Mouse (Mus musculus) cerebellum, postnatal 4 days (tissue): ENCODE measurements around the gene Lrrc42.

ENCODE experiments used
- DNase-seq, 2 experiments: peaks; one replicate each; pipeline ENCODE4 v3.0.0; 2022; ENCODE audit warnings: low spot score in 2 of 2, mixed read lengths in 1 of 2

Lrrc42 gene

DNA sequence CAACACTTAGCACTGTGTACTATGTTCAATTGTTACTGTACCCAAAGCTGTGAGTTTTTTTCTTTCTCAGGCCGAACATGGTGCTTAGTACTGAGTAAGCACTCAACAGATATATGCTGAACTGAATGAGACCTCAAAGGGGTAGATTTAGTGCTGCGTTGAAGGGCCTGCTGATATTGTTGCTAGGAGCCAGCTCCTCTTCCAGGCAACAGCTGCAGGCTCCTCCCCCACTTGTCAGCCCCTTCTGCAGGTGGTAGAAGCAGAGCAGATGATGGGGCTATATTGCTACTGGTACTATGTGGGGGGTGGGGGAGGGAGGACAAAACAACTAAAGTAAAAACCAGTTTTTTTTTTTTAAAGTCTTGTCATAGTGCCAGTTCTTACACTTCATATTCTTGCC is 3.9 kb downstream of the Lrrc42 start:
- no peak for DNase-seq

GRCm38 (mm10) chr4:107248061-107248460 is 5.3 kb downstream of the Lrrc42 start:
- no peak for DNase-seq

GRCm38 (mm10) chr4:107247110-107247509 is 6.2 kb downstream of the Lrrc42 start:
- DNase-seq = no peak

DNA sequence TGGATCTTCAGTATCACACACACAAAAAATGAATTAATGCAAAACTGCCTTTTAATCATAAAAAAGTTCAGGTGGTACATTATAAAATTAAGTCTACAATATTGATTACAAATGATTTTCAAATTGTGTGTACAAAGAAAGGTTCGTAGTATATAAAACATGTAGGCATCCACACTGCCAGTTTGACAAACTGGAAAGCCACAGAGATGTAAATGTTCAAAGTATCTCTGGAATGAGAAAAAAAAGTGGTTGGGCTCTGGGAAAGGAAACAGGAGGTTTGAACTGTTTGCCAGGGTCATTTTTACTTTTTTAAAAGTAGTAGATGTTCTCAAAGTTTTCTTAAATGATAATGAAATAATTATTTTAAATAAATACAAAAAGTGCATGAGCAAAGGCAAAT is 7.3 kb downstream of the Lrrc42 start:
- DNase-seq = no peak

GRCm38 (mm10) chr4:107245368-107245767 is 8.0 kb downstream of the Lrrc42 start:
- DNase-seq = no peak

GRCm38 (mm10) chr4:107243365-107244333 is 9.7 kb downstream of the Lrrc42 start:
- DNase-seq = no peak

DNA sequence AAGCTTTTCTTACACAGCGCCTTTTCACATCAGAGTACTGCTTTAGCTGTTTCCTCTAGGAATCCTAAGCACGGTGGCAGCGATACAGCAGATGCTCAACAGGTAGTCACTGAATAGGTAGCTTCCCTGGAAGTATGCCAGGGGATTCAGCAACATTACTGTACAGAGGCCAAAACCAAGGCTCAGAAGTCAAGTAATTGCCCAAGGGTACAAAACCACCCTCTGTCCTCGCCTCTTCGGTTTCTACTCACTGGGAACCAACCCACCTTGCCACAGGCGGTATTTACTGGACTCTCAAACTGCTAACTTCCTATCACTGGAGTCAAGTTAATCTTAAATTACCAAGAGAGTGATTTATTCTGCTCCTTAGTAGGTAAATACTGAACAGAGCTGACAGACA is 13.1 kb downstream of the Lrrc42 start:
- DNase-seq = no peak

- no peak for DNase-seq
Measured at GRCm38 (mm10) chr4:107238253-107238652, 15.1 kb downstream of the Lrrc42 start.

DNA sequence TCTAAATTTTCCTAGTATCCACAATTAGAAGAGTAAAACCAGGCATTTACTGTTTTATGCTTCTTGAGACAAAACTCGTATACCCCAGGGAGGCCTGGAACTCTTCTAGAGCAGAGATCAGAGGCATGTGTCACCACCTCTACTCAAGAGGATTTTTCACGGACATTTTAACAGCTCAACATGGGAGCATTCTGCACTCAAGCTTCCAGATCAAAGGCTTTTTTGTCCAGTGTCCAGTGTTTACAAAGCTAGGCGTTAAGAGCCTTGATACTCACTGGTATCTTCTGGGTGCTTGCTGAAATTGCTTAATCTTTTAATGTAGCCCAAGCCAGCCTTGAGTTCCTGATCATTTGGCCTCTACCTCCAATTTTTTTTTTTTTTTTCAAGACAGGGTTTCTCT is 21.1 kb downstream of the Lrrc42 start:
- no peak for DNase-seq

- DNase-seq = no peak
Measured at GRCm38 (mm10) chr4:107226313-107226712, 27.0 kb downstream of the Lrrc42 start.

DNA sequence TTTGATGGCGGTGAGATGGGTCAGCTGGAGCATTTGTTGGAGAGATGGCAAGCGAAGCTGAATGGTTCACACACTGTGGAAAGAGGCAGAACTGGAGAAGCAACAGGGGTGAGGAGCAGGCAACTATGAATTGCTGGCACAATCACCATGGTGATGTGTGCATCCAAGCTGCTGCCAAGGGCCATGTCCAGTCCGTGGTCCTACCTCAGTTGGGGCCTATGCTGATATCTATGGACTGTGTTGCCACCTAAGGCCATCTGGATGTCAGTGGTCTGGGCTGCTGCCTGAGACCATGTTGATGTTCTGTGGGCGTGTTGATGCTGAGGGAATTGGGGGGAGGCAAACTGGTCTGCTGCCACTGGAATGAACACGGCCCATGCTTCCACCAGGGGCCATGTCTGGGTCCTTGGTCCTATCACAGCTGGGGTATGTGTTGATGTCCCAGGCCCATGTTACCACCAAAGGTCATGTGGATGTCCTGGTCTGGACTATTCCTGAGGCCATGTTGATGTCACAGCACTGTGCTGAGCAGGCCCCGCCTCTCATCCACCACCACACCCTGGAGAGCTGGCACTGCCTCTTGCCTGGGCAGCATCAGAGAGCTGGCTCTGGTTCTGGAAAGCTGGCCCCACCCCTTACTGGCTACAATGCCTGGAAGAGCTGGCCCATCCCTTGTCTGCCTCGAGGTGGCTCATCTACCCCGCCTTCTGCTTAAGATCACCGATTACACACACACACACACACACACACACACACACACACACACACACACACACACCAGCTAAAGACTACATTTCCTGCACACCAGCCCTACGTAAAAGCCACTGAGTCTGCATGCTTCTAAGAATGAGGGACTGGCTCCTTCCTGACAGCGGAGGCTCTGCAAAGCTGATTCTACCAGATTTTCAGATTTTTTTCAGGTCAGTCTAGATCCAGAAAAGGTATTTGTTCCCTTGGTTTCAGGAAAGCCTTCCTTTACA is 29.8 kb downstream of the Lrrc42 start:
- peak in 1 of 2 experiments; percentile 69 for DNase-seq

DNA sequence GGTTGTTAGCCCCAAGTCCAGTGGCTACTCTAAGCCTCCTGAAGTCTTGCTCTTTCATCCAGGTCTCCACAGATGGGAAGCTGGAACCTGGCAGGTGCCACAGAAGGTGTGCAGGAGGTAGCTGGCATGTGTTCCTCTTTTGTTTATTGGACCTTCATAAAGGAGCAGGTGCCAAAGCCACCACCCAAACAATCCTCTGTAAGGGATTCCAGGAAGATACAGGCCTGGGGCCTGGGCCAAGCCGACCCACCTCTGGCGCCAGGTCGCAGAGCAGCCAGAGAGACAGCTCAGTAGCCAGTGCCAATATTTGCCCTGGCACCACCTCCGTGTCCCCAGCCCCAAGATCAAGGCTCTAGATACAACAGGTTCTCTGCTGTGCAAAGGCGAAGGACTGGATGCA is 31.8 kb downstream of the Lrrc42 start:
- no peak for DNase-seq

GRCm38 (mm10) chr4:107217574-107217973 is 35.8 kb downstream of the Lrrc42 start:
- DNase-seq = no peak

DNA sequence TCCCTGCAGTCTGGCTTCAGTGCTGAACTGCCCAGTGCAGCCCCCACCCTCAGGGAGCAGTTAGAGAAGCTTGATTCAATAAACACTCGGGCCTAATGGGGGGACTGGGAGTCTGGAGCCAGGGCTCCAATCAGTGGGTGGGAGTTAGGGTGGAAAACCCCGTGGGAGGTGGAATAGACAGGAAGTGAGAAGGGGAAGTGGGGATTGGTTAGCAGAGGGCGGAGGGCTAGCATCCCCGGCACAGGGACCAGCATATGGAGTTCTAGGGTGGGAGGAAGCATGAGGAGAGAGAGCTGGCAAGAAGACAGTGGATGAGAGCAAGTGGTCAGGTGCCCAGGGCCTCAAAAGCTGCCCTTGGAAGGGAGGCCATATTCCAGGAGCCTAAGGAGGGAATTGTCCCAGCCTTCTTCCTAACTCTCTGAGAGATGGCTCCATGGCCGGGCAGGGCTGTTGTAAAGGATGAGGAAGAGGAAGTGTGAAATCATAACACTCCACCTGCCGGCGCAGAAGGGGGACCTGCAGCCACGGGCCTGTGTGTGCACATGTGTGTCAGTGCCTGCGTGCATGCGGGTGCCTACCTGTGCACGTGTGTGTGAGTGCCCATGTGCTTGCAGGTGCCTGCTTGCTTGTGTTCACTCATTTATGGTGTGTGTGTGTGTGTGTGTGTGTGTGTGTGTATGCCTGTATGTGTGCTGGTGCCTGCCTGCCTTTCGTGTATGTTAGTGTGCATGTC is 39.9 kb downstream of the Lrrc42 start:
- no peak for DNase-seq

DNA sequence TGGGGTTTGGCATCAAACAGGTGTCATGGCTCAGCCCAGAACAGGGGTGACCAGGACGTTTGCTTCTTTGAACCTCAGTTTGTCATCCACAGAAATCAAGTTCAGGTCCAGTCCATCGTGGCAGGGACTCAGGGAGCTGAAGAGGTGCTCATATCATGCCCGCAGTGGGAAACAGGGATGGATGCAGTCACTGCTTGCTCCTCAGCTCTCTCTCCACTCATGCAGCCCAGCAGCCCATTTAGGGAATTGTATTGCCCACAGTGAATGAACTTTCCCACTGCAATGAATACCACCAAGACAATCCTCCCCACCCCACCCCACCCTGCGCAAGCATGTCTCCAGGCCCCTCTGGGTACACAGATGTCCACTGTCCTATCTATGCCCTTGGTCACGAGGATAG is 41.4 kb downstream of the Lrrc42 start:
- DNase-seq = no peak

- no peak for DNase-seq
Measured at GRCm38 (mm10) chr4:107211465-107211864, 41.9 kb downstream of the Lrrc42 start.

- DNase-seq = no peak
Measured at GRCm38 (mm10) chr4:107210483-107211097, 42.7 kb downstream of the Lrrc42 start.

DNA sequence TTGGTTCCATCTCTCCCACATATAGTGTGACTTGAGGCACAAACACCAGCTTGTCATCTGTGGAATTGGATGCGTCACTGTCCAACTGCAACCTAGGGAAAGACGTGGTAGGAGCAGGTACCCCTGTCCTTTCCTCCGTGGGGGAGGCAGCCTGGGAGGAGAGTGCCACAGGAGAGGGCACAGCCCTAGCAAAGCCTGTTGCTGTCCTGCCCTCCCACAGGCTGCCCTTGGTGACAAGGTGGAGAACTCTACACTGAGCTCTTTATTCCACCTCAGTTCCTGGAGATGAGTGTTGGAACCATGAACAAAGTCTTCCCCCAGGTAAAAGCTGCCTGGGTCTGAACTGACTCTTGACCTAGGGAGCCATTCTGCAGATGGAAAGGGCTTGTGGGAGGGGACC is 44.5 kb downstream of the Lrrc42 start, which contains the start of gene Ldlrad1:
Gene Ldlrad1 (plus strand): TSS at position 301 of the 400 bp plus-strand sequence.
- DNase-seq = no peak

GRCm38 (mm10) chr4:107207016-107207415 is 46.3 kb downstream of the Lrrc42 start:
- no peak for DNase-seq

DNA sequence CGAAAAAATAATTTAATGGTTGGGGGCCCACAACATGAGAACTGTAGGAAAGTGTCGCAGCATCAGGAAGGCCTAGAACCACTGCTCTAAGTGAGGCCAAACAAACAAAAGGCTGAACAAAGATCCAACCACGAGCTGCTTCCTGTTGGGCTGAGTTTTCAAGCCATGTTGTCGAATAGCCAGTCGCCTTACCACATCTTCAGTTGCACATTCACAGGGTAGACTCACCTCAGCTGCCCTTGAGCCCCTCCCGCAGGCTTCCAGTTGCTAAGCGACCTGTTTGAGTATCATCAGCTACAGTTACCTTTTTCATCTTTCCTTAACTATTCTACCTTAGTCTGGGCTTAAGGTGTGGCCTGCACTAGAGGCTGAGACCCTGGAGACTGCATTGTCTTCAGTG is 50.3 kb downstream of the Lrrc42 start:
- no peak for DNase-seq

- DNase-seq = no peak
Measured at GRCm38 (mm10) chr4:107201779-107202178, 51.6 kb downstream of the Lrrc42 start.
